Mouse (Mus musculus) myocyte (in vitro differentiated cells): ENCODE measurements at regions not wholly inside any gene's neighbourhood (a gene's known extent, or its start where the extent isn't known, plus 50 kb on each side); places are given as distances from the start of the nearest gene placed in this dataset.

ENCODE experiments used
- H3K27me3 ChIP-seq: one replicate; pipeline ENCODE4 v1.6.1; 2011; ENCODE audit not compliant: control insufficient read depth, insufficient read depth, insufficient read length
- H3K36me3 ChIP-seq: one replicate; pipeline ENCODE4 v1.6.1; 2011; ENCODE audit not compliant: control insufficient read depth, insufficient read depth
- H3K4me2 ChIP-seq: one replicate; pipeline ENCODE4 v1.6.1; 2011; ENCODE audit warnings: low read depth, control low read depth
- H3K4me3 ChIP-seq: one replicate; pipeline ENCODE4 v1.5.1; 2011; ENCODE audit warnings: mild to moderate bottlenecking, control low read depth, moderate library complexity
- H3K79me2 ChIP-seq: one replicate; pipeline ENCODE4 v1.6.1; 2011; ENCODE audit not compliant: control insufficient read depth, insufficient read depth
- H3ac ChIP-seq: one replicate; pipeline ENCODE4 v1.6.1; 2011; ENCODE audit not compliant: control insufficient read depth, insufficient read length
- CEBPB ChIP-seq: IDR thresholded peaks from 2 replicates; pipeline ENCODE4 v1.6.1; 2011; ENCODE audit warnings: mild to moderate bottlenecking, moderate library complexity; ENCODE audit not compliant: poor library complexity, insufficient read depth, severe bottlenecking
- E2F4 ChIP-seq: IDR thresholded peaks from one replicate; pipeline ENCODE4 v1.6.1; 2011; ENCODE audit warnings: mild to moderate bottlenecking, control low read depth, moderate library complexity; ENCODE audit not compliant: insufficient read depth
- MAX ChIP-seq: IDR thresholded peaks from one replicate; pipeline ENCODE4 v1.6.1; 2011; ENCODE audit warnings: low read depth, mild to moderate bottlenecking, control low read depth
- MYOD1 ChIP-seq, 3 experiments: IDR thresholded peaks; one replicate each; pipeline ENCODE4 v1.6.1; 2011; ENCODE audit warnings: control low read depth in 2 of 3, low read depth in 2 of 3, mild to moderate bottlenecking in 2 of 3, moderate library complexity in 1 of 3; ENCODE audit not compliant: insufficient read length in 2 of 3, control insufficient read depth in 1 of 3
- MYOG ChIP-seq, 3 experiments: IDR thresholded peaks; one replicate each; pipeline ENCODE4 v1.6.1; 2011; ENCODE audit warnings: control low read depth in 2 of 3, low read depth in 2 of 3, mild to moderate bottlenecking in 2 of 3; ENCODE audit not compliant: insufficient read length in 2 of 3, control insufficient read depth in 1 of 3, insufficient read depth in 1 of 3
- POLR2A ChIP-seq: IDR thresholded peaks from one replicate; pipeline ENCODE4 v1.6.1; 2011; ENCODE audit warnings: low read depth, mild to moderate bottlenecking, control low read depth, moderate library complexity; ENCODE audit not compliant: insufficient read length
- POLR2AphosphoS2 ChIP-seq: IDR thresholded peaks from one replicate; pipeline ENCODE4 v1.6.1; 2011; ENCODE audit warnings: low read depth, control low read depth; ENCODE audit not compliant: insufficient read length
- REST ChIP-seq: IDR thresholded peaks from one replicate; pipeline ENCODE4 v1.6.1; 2011; ENCODE audit warnings: mild to moderate bottlenecking, control low read depth, moderate library complexity; ENCODE audit not compliant: insufficient read depth, insufficient read length
- SRF ChIP-seq: IDR thresholded peaks from one replicate; pipeline ENCODE4 v1.6.1; 2011; ENCODE audit warnings: low read depth; ENCODE audit not compliant: control insufficient read depth, insufficient read length
- TCF12 ChIP-seq: IDR thresholded peaks from one replicate; pipeline ENCODE4 v1.6.1; 2011; ENCODE audit warnings: mild to moderate bottlenecking, control low read depth; ENCODE audit not compliant: poor library complexity, insufficient read depth, severe bottlenecking
- TCF3 ChIP-seq: IDR thresholded peaks from one replicate; pipeline ENCODE4 v1.6.1; 2011; ENCODE audit warnings: low read depth, control low read depth; ENCODE audit not compliant: insufficient read length
- USF1 ChIP-seq: IDR thresholded peaks from one replicate; pipeline ENCODE4 v1.6.1; 2011; ENCODE audit warnings: low read depth, mild to moderate bottlenecking, control low read depth, moderate library complexity

DNA sequence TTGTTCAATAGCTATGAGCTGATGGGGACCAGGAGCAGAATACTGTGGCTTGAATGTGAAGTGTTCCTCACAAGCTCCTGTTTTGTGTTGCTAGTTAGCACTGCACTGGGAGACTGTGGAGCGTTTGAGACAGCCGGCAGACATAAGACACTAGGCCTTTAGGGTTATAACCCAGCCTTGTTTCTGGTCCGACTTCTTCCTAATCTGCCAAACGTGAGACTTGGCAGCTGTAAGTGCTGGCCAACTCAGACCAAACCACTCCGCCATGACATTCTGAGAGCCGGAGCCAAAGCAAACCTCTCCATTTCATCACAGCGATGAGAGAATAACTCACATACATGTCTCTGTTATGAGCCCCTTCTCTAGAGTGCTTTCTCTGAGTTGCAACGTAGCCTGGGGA, 375.2 kb downstream of the Rps24 start:
- H3K4me2 ChIP-seq: no peak overlapping the region
- H3K4me3 ChIP-seq: no peak overlapping the region
- peaks cover 65% of the 10 kb centered on the region for H3K27me3 ChIP-seq
- H3K79me2 ChIP-seq: no peaks in the 10 kb centered on the region
- H3K36me3 ChIP-seq: no peaks in the 10 kb centered on the region
- no peak for TF ChIP-seq POLR2A
- H3ac ChIP-seq: no peak overlapping the region

GRCm38 (mm10) chr14:24862661-24863060, 375.7 kb downstream of the Rps24 start:
- TF ChIP-seq SRF (no peak), POLR2A (no peak), TCF3 (no peak), MAX (no peak), USF1 (no peak), E2F4 (no peak), TCF12 (no peak), MYOD1 (IDR thresholded peaks at IDR 0.05; ENCODE audit: control insufficient read depth in 1 of 3, insufficient read length in 2 of 3, low read depth in 2 of 3) (no peak), POLR2AphosphoS2 (no peak), CEBPB (no peak), MYOG (IDR thresholded peaks at IDR 0.05; ENCODE audit: control insufficient read depth in 1 of 3, insufficient read depth in 1 of 3, insufficient read length in 2 of 3, low read depth in 2 of 3) (no peak), REST (no peak)
- H3K4me3 ChIP-seq: no peak overlapping the region
- H3K36me3 ChIP-seq: no peaks in the 10 kb centered on the region
- H3K79me2 ChIP-seq: no peaks in the 10 kb centered on the region
- H3ac ChIP-seq: no peak overlapping the region
- H3K4me2 ChIP-seq: no peak overlapping the region
- peaks cover 68% of the 10 kb centered on the region for H3K27me3 ChIP-seq

- no peak overlapping the region for H3K4me3 ChIP-seq
- H3K27me3 ChIP-seq: peaks cover 68% of the 10 kb centered on the region
- H3K79me2 ChIP-seq: no peaks in the 10 kb centered on the region
- H3ac ChIP-seq: no peak overlapping the region
- H3K4me2 ChIP-seq: no peak overlapping the region
- TF ChIP-seq USF1: no peak
- TF ChIP-seq MAX: no peak
- TF ChIP-seq REST: no peak
- no peak for TF ChIP-seq CEBPB
- TF ChIP-seq SRF: no peak
- TF ChIP-seq POLR2AphosphoS2: no peak
- TF ChIP-seq E2F4: no peak
- TF ChIP-seq MYOG (IDR thresholded peaks at IDR 0.05; ENCODE audit: control insufficient read depth in 1 of 3, insufficient read depth in 1 of 3, insufficient read length in 2 of 3, low read depth in 2 of 3): no peak
- no peak for TF ChIP-seq POLR2A
- TF ChIP-seq TCF3: no peak
- TF ChIP-seq MYOD1 (IDR thresholded peaks at IDR 0.05; ENCODE audit: control insufficient read depth in 1 of 3, insufficient read length in 2 of 3, low read depth in 2 of 3): no peak
- no peak for TF ChIP-seq TCF12
- no peaks in the 10 kb centered on the region for H3K36me3 ChIP-seq
Measured at GRCm38 (mm10) chr14:24863116-24863515, 376.2 kb downstream of the Rps24 start.

- Histone ChIP-seq H3ac (no peak overlapping the region), H3K36me3 (no peaks in the 10 kb centered on the region), H3K4me3 (no peak overlapping the region), H3K27me3 (peaks cover 57% of the 10 kb centered on the region), H3K79me2 (no peaks in the 10 kb centered on the region), H3K4me2 (no peak overlapping the region)
- TF ChIP-seq POLR2A: no peak
Measured at GRCm38 (mm10) chr14:24865579-24866230, 378.8 kb downstream of the Rps24 start.

DNA sequence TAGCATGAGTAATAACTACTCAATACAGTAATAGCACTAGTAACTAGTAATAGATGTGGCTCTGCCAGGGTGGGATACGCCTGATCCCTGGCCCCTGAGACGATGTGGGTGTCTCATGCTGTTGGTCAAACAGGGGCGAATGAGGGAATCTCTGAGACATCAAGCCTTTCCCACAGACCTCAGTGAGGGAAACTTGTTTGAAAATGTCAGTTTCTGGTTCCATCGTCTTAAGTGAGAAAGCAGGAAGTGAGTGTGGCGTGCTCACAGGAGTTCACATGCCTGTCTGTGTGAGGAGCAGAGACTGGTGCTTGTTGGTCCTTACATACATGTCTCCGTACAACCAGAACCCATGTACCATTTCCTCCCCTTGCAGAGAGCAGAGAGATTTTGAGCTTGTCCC, 380.9 kb downstream of the Rps24 start:
- Histone ChIP-seq H3ac (no peak overlapping the region), H3K79me2 (no peaks in the 10 kb centered on the region)
- TF ChIP-seq TCF12 (no peak), SRF (no peak)

DNA sequence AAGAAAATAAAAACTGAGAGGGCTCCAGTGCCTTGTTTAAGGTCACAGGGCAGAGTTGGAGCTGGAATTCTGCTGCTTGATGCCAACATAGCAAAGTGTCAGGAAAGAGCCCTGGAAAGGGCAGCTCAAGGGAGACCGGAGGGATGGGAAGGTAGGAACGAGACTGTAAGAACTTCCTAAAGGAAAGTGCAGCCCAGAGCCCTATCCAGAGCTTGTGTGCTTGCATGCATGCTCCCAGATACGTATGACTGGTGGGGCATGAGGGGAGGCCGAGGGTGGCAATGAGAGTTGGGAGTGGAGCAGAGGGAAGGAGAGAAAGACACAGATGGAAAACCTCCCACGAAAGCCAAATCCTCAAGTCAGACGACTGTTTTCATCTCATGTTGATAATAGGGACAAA, 381.8 kb downstream of the Rps24 start:
- H3K79me2 ChIP-seq: no peaks in the 10 kb centered on the region
- H3K27me3 ChIP-seq: peaks cover 39% of the 10 kb centered on the region
- no peaks in the 10 kb centered on the region for H3K36me3 ChIP-seq
- no peak overlapping the region for H3K4me3 ChIP-seq
- TF ChIP-seq REST (no peak), POLR2A (no peak), USF1 (no peak), SRF (no peak), MAX (no peak), MYOG (IDR thresholded peaks at IDR 0.05; ENCODE audit: control insufficient read depth in 1 of 3, insufficient read depth in 1 of 3, insufficient read length in 2 of 3, low read depth in 2 of 3) (no peak), E2F4 (no peak), MYOD1 (IDR thresholded peaks at IDR 0.05; ENCODE audit: control insufficient read depth in 1 of 3, insufficient read length in 2 of 3, low read depth in 2 of 3) (no peak), TCF12 (no peak), CEBPB (no peak), TCF3 (no peak), POLR2AphosphoS2 (no peak)
- no peak overlapping the region for H3ac ChIP-seq
- H3K4me2 ChIP-seq: no peak overlapping the region

More for the DNA sequence above, 380.9 kb downstream of the Rps24 start:
- Histone ChIP-seq H3K4me3 (no peak overlapping the region), H3K27me3 (peaks cover 48% of the 10 kb centered on the region), H3K36me3 (no peaks in the 10 kb centered on the region), H3K4me2 (no peak overlapping the region)
